10 mouse cellular contexts compared by ENCODE assay signal in genomic region chr1:86968261-86968964, GRCm38 (mm10).
DNase-seq lines count a peak whose midpoint lies in the region; ATAC-seq and TF ChIP-seq lines count a peak whose summit lies in the region.
"Had no signal": no experiment of that assay in that cellular context is flagged by ENCODE, and none has a peak within 500 bp of the region (broad histone marks: within the 10 kb centered on the region; RNA-seq: fewer than 3 reads in every experiment).

No protein-coding gene starts in this region.

- H3K9ac ChIP-seq in forebrain, postnatal 0 days = no peak overlapping the region
- no peak overlapping the region for H3K9ac ChIP-seq in forebrain, embryonic 14.5 days (ENCODE audit: low read length)
- no peak overlapping the region for H3K9ac ChIP-seq in ES-Bruce4 (ENCODE audit: low read depth, poor library complexity, severe bottlenecking)

- no peak overlapping the region for H3K4me3 ChIP-seq in forebrain, postnatal 0 days (ENCODE audit: low read depth, low read length)
- H3K4me3 ChIP-seq in forebrain, embryonic 14.5 days (ENCODE audit: low read depth, low read length) = no peak overlapping the region
- H3K4me3 ChIP-seq in ES-Bruce4 (ENCODE audit: low read depth, low read length) = no peak overlapping the region
- H3K4me3 ChIP-seq: neural tube, embryonic 12.5 days had no signal

- H3K36me3 ChIP-seq in forebrain, postnatal 0 days (ENCODE audit: insufficient read depth) = peaks cover 3% of the 10 kb centered on the region
- H3K36me3 ChIP-seq in forebrain, embryonic 14.5 days (ENCODE audit: control insufficient read depth, insufficient read depth, low read length) = no peaks in the 10 kb centered on the region
- no peaks in the 10 kb centered on the region for H3K36me3 ChIP-seq in ES-Bruce4 (ENCODE audit: control insufficient read depth, insufficient read depth, low read length, poor library complexity, severe bottlenecking)

- no peak for ATAC-seq in forebrain, postnatal 0 days
- no peak for ATAC-seq in forebrain, embryonic 14.5 days

- H3K27me3 ChIP-seq in forebrain, postnatal 0 days (ENCODE audit: insufficient read depth, low read length) = no peaks in the 10 kb centered on the region
- no peaks in the 10 kb centered on the region for H3K27me3 ChIP-seq in forebrain, embryonic 14.5 days (replicated peaks; ENCODE audit: control insufficient read depth, insufficient read depth, low read length)
- no peaks in the 10 kb centered on the region for H3K27me3 ChIP-seq in ES-Bruce4 (ENCODE audit: control insufficient read depth, insufficient read depth, low read length, poor library complexity, severe bottlenecking)
- H3K27me3 ChIP-seq: CH12.LX; neural tube, embryonic 12.5 days had no signal

- no peak overlapping the region for H3K27ac ChIP-seq in forebrain, postnatal 0 days (ENCODE audit: low read depth, low read length)
- H3K27ac ChIP-seq in forebrain, embryonic 14.5 days (ENCODE audit: low read depth, low read length) = no peak overlapping the region
- H3K27ac ChIP-seq in ES-Bruce4 (ENCODE audit: insufficient read depth, low read length) = no peak overlapping the region
- H3K27ac ChIP-seq: neural tube, embryonic 12.5 days had no signal

- no peak for TF ChIP-seq POLR2A in ES-Bruce4 (IDR thresholded peaks at IDR 0.05; ENCODE audit: insufficient read depth, low read length)

- H3K4me1 ChIP-seq in forebrain, postnatal 0 days (ENCODE audit: insufficient read depth) = no peaks in the 10 kb centered on the region
- no peaks in the 10 kb centered on the region for H3K4me1 ChIP-seq in forebrain, embryonic 14.5 days (ENCODE audit: control insufficient read depth, insufficient read depth, low read length)
- H3K4me1 ChIP-seq in ES-Bruce4 (ENCODE audit: control insufficient read depth, insufficient read depth, low read length) = no peaks in the 10 kb centered on the region

- peak; percentile 35; the same call in 1 of the 2 replicates for TF ChIP-seq CTCF in forebrain, postnatal 0 days (IDR thresholded peaks at IDR 0.05; ENCODE audit: low read depth)
- peak; percentile 21 for TF ChIP-seq CTCF in ES-Bruce4 (IDR thresholded peaks at IDR 0.05; ENCODE audit: low read depth, low read length)

- 48% methylated on average over 6 of the region's 6 CpGs for WGBS in forebrain, postnatal 0 days
- 63% methylated on average over 6 of the region's 6 CpGs for WGBS in forebrain, embryonic 14.5 days

- no peaks in the 10 kb centered on the region for H3K9me3 ChIP-seq in forebrain, postnatal 0 days (ENCODE audit: low read length)
- no peaks in the 10 kb centered on the region for H3K9me3 ChIP-seq in forebrain, embryonic 14.5 days (replicated peaks; ENCODE audit: control insufficient read depth, low read length)
- no peaks in the 10 kb centered on the region for H3K9me3 ChIP-seq in ES-Bruce4 (replicated peaks; ENCODE audit: control insufficient read depth, insufficient read depth, low read length, poor library complexity, severe bottlenecking)
- H3K9me3 ChIP-seq: neural tube, embryonic 12.5 days had no signal

- no peak for DNase-seq in forebrain, postnatal 0 days
- no peak for DNase-seq in forebrain, embryonic 14.5 days (ENCODE audit: low spot score)
- DNase-seq in embryo, embryonic 11 days = peak; percentile 32
- DNase-seq in kidney, postnatal 14 days = peak; percentile 58
- DNase-seq in frontal cortex, postnatal 14 days (ENCODE audit: low spot score in 2 of 2) = no peak
- no peak for DNase-seq in thymus, postnatal 36 days
- no peak for DNase-seq in urinary bladder, postnatal 10 days (ENCODE audit: low spot score)

- H3K4me2 ChIP-seq in forebrain, postnatal 0 days (ENCODE audit: low read depth) = no peak overlapping the region
- no peak overlapping the region for H3K4me2 ChIP-seq in forebrain, embryonic 14.5 days (ENCODE audit: low read length)
- H3K4me2 ChIP-seq: neural tube, embryonic 12.5 days had no signal

- TF ChIP-seq EP300 in ES-Bruce4 (IDR thresholded peaks at IDR 0.05; ENCODE audit: insufficient read depth, low read depth, low read length) = no peak

Comparison
In these comparisons a context has a peak if more than half of its experiments do, and no peak if none do; other contexts are left out.
1. DNase-seq: peak in embryo, embryonic 11 days (single experiment) and kidney, postnatal 14 days (single experiment); none in forebrain, postnatal 0 days (single experiment), forebrain, embryonic 14.5 days (single experiment), frontal cortex, postnatal 14 days (0 of 2), thymus, postnatal 36 days (0 of 2) and urinary bladder, postnatal 10 days (single experiment).